Mouse (Mus musculus) B cell, adult 67 days (primary cell): ENCODE measurements around the gene Sesn1. TPM values are rescaled to one million over a fixed set of nuclear protein-coding genes. Genes with fewer than 3 reads are reported as not detected.

Source experiments
- total RNA-seq, 2 experiments: library from RNA; stranded (reverse); gene quantifications; 4 replicates each; pipeline ENCODE4 v1.2.4; 2023

Gene Sesn1
- total RNA-seq = 100 to 1,000 TPM in 1 of 2 experiments, 10 to 100 TPM in 1; 96.8 to 101 TPM

DNA sequence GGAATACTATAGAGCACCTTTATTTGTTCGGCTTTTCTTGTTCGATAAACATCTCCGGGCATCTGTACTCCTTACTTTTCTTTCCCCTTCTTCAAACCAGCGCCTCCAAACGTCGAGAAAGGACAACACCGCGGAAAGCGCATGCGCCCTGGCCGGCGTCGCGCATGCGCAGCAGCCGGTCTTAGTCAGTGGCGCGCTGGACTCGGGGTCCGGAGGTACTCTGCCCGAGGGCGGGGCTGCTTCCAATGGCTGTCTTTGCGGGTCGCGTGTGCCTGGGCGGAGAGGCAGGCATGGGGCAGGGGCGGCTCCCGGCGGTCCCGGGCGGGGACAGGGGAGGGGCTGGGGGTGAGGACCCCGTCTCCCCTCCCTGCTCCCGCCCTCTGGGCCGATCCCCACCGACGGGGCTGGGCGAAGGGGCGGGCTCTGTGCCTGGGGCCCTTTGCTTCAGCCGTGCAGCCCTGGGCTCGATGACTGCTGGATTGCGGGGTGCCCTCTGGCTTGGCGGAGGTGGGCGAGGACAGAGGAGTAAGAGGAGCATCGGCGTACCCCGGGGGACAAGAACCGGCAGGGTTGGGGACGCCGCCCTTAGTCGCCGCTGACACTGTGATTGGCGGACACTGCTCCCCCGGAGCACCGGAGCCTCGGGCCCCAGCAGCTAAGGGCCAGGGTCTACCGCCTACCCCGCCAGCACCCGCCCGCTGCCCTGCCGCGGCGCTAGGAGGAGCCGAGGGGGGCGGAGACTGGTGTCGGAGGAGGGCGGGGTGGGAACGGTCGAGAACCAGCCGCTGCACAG lies at the start of gene Sesn1, which contains the start of gene Cep57l1:
Sesn1 (plus strand) TSS at position 165 of the 793 bp plus-strand sequence.
Cep57l1 (minus strand) TSS at position 101 of the 793 bp plus-strand sequence.

Other genes starting within 250 kb of the Sesn1 start
- gene Ccdc162, start 93.3 kb upstream of the Sesn1 start, total RNA-seq = under 1 TPM in 1 of 2 experiments, not detected in 1; 0.38 TPM
- gene Cep57l1, start 64 bp upstream of the Sesn1 start, total RNA-seq = 10 to 100 TPM; 11.8 to 14.5 TPM
- under 1 TPM; 0.30 to 0.41 TPM for gene Armc2, start 208.5 kb downstream of the Sesn1 start, total RNA-seq